Mouse (Mus musculus): Measurements from ENCODE around the gene Bicc1. TPM values are rescaled to one million over a fixed set of nuclear protein-coding genes. Genes with fewer than 3 reads are reported as not detected.

The Bicc1 gene
- polyA plus RNA-seq, 1 experiment = 1.6 TPM

GRCm38 (mm10) chr10:71065009-71065408 is 94.5 kb downstream of the Bicc1 start:
- no peaks in the 10 kb centered on the region for H3K36me3 ChIP-seq (ENCODE audit: control insufficient read depth, insufficient read depth, low read length, poor library complexity, severe bottlenecking)
- no peak overlapping the region for H3K27ac ChIP-seq (ENCODE audit: insufficient read depth, low read length)
- TF ChIP-seq EP300 (IDR thresholded peaks at IDR 0.05; ENCODE audit: insufficient read depth, low read depth, low read length) (no peak), POLR2A (IDR thresholded peaks at IDR 0.05; ENCODE audit: insufficient read depth, low read length) (no peak), CTCF (IDR thresholded peaks at IDR 0.05; ENCODE audit: low read depth, low read length) (no peak)
- no peak overlapping the region for H3K4me3 ChIP-seq (ENCODE audit: low read depth, low read length)
- no peak overlapping the region for H3K9ac ChIP-seq (ENCODE audit: low read depth, poor library complexity, severe bottlenecking)
- H3K9me3 ChIP-seq (replicated peaks; ENCODE audit: control insufficient read depth, insufficient read depth, low read length, poor library complexity, severe bottlenecking) = 0 out of 2 replicates have a peak, but pooled peaks cover 2% of the 10 kb centered on the region
- H3K4me1 ChIP-seq (ENCODE audit: control insufficient read depth, insufficient read depth, low read length) = no peaks in the 10 kb centered on the region
- no peaks in the 10 kb centered on the region for H3K27me3 ChIP-seq (ENCODE audit: control insufficient read depth, insufficient read depth, low read length, poor library complexity, severe bottlenecking)

GRCm38 (mm10) chr10:71064576-71064975 is 94.9 kb downstream of the Bicc1 start:
- no peak overlapping the region for H3K27ac ChIP-seq (ENCODE audit: insufficient read depth, low read length)

GRCm38 (mm10) chr10:71062151-71062550 is 97.3 kb downstream of the Bicc1 start:
- H3K4me1 ChIP-seq (ENCODE audit: control insufficient read depth, insufficient read depth, low read length) = no peaks in the 10 kb centered on the region
- no peaks in the 10 kb centered on the region for H3K27me3 ChIP-seq (ENCODE audit: control insufficient read depth, insufficient read depth, low read length, poor library complexity, severe bottlenecking)
- H3K9ac ChIP-seq (ENCODE audit: low read depth, poor library complexity, severe bottlenecking) = no peak overlapping the region
- H3K27ac ChIP-seq (ENCODE audit: insufficient read depth, low read length) = no peak overlapping the region
- no peak overlapping the region for H3K4me3 ChIP-seq (ENCODE audit: low read depth, low read length)
- TF ChIP-seq POLR2A (IDR thresholded peaks at IDR 0.05; ENCODE audit: insufficient read depth, low read length) = no peak
- no peak for TF ChIP-seq EP300 (IDR thresholded peaks at IDR 0.05; ENCODE audit: insufficient read depth, low read depth, low read length)
- TF ChIP-seq CTCF (IDR thresholded peaks at IDR 0.05; ENCODE audit: low read depth, low read length) = no peak
- no peaks in the 10 kb centered on the region for H3K36me3 ChIP-seq (ENCODE audit: control insufficient read depth, insufficient read depth, low read length, poor library complexity, severe bottlenecking)
- H3K9me3 ChIP-seq (replicated peaks; ENCODE audit: control insufficient read depth, insufficient read depth, low read length, poor library complexity, severe bottlenecking) = 0 out of 2 replicates have a peak, but pooled peaks cover 2% of the 10 kb centered on the region

More at GRCm38 (mm10) chr10:71064576-71064975, 94.9 kb downstream of the Bicc1 start:
- TF ChIP-seq POLR2A (IDR thresholded peaks at IDR 0.05; ENCODE audit: insufficient read depth, low read length) (no peak), EP300 (IDR thresholded peaks at IDR 0.05; ENCODE audit: insufficient read depth, low read depth, low read length) (no peak), CTCF (IDR thresholded peaks at IDR 0.05; ENCODE audit: low read depth, low read length) (no peak)
- no peak overlapping the region for H3K4me3 ChIP-seq (ENCODE audit: low read depth, low read length)
- no peaks in the 10 kb centered on the region for H3K4me1 ChIP-seq (ENCODE audit: control insufficient read depth, insufficient read depth, low read length)
- no peaks in the 10 kb centered on the region for H3K27me3 ChIP-seq (ENCODE audit: control insufficient read depth, insufficient read depth, low read length, poor library complexity, severe bottlenecking)
- H3K9ac ChIP-seq (ENCODE audit: low read depth, poor library complexity, severe bottlenecking) = no peak overlapping the region
- H3K36me3 ChIP-seq (ENCODE audit: control insufficient read depth, insufficient read depth, low read length, poor library complexity, severe bottlenecking) = no peaks in the 10 kb centered on the region
- H3K9me3 ChIP-seq (replicated peaks; ENCODE audit: control insufficient read depth, insufficient read depth, low read length, poor library complexity, severe bottlenecking) = 0 out of 2 replicates have a peak, but pooled peaks cover 2% of the 10 kb centered on the region

GRCm38 (mm10) chr10:71060269-71060668 is 99.2 kb downstream of the Bicc1 start:
- H3K9me3 ChIP-seq (replicated peaks; ENCODE audit: control insufficient read depth, insufficient read depth, low read length, poor library complexity, severe bottlenecking) = 0 out of 2 replicates have a peak, but pooled peaks cover 2% of the 10 kb centered on the region
- H3K9ac ChIP-seq (ENCODE audit: low read depth, poor library complexity, severe bottlenecking) = no peak overlapping the region
- no peaks in the 10 kb centered on the region for H3K4me1 ChIP-seq (ENCODE audit: control insufficient read depth, insufficient read depth, low read length)
- H3K27me3 ChIP-seq (ENCODE audit: control insufficient read depth, insufficient read depth, low read length, poor library complexity, severe bottlenecking) = no peaks in the 10 kb centered on the region
- no peak for TF ChIP-seq POLR2A (IDR thresholded peaks at IDR 0.05; ENCODE audit: insufficient read depth, low read length)
- no peak for TF ChIP-seq EP300 (IDR thresholded peaks at IDR 0.05; ENCODE audit: insufficient read depth, low read depth, low read length)
- no peak for TF ChIP-seq CTCF (IDR thresholded peaks at IDR 0.05; ENCODE audit: low read depth, low read length)
- no peaks in the 10 kb centered on the region for H3K36me3 ChIP-seq (ENCODE audit: control insufficient read depth, insufficient read depth, low read length, poor library complexity, severe bottlenecking)
- no peak overlapping the region for H3K4me3 ChIP-seq (ENCODE audit: low read depth, low read length)
- no peak overlapping the region for H3K27ac ChIP-seq (ENCODE audit: insufficient read depth, low read length)

GRCm38 (mm10) chr10:71058616-71059247 is 100.8 kb downstream of the Bicc1 start:
- Histone ChIP-seq H3K4me1 (ENCODE audit: control insufficient read depth, insufficient read depth, low read length) (no peaks in the 10 kb centered on the region), H3K27me3 (ENCODE audit: control insufficient read depth, insufficient read depth, low read length, poor library complexity, severe bottlenecking) (no peaks in the 10 kb centered on the region), H3K9ac (ENCODE audit: low read depth, poor library complexity, severe bottlenecking) (no peak overlapping the region), H3K36me3 (ENCODE audit: control insufficient read depth, insufficient read depth, low read length, poor library complexity, severe bottlenecking) (no peaks in the 10 kb centered on the region), H3K27ac (ENCODE audit: insufficient read depth, low read length) (no peak overlapping the region), H3K4me3 (ENCODE audit: low read depth, low read length) (no peak overlapping the region), H3K9me3 (replicated peaks; ENCODE audit: control insufficient read depth, insufficient read depth, low read length, poor library complexity, severe bottlenecking) (no peaks in the 10 kb centered on the region)
- no peak for TF ChIP-seq CTCF (IDR thresholded peaks at IDR 0.05; ENCODE audit: low read depth, low read length)

GRCm38 (mm10) chr10:71058070-71058469 is 101.4 kb downstream of the Bicc1 start:
- Histone ChIP-seq H3K9ac (ENCODE audit: low read depth, poor library complexity, severe bottlenecking) (no peak overlapping the region), H3K27me3 (ENCODE audit: control insufficient read depth, insufficient read depth, low read length, poor library complexity, severe bottlenecking) (no peaks in the 10 kb centered on the region), H3K4me1 (ENCODE audit: control insufficient read depth, insufficient read depth, low read length) (no peaks in the 10 kb centered on the region), H3K36me3 (ENCODE audit: control insufficient read depth, insufficient read depth, low read length, poor library complexity, severe bottlenecking) (no peaks in the 10 kb centered on the region), H3K27ac (ENCODE audit: insufficient read depth, low read length) (no peak overlapping the region), H3K9me3 (replicated peaks; ENCODE audit: control insufficient read depth, insufficient read depth, low read length, poor library complexity, severe bottlenecking) (no peaks in the 10 kb centered on the region), H3K4me3 (ENCODE audit: low read depth, low read length) (no peak overlapping the region)
- TF ChIP-seq POLR2A (IDR thresholded peaks at IDR 0.05; ENCODE audit: insufficient read depth, low read length) (no peak), EP300 (IDR thresholded peaks at IDR 0.05; ENCODE audit: insufficient read depth, low read depth, low read length) (no peak)
